ENCODE assay signal across 9 mouse cellular contexts in genomic region chr4:129136579-129137391, GRCm38 (mm10). TPM values are rescaled to one million over a fixed set of nuclear protein-coding genes. Genes with fewer than 3 reads are reported as not detected.
A peak's percentile ranks its signal among the peaks of the same experiment; 100 is the strongest.
DNase-seq lines count a peak whose midpoint lies in the region; ATAC-seq lines count a peak whose summit lies in the region.
"Had no signal": no experiment of that assay in that cellular context is flagged by ENCODE, and none has a peak within 500 bp of the region (broad histone marks: within the 10 kb centered on the region; RNA-seq: fewer than 3 reads in every experiment).

TSS of gene Fndc5 (plus strand) at chr4:129136999.

- DNase-seq in heart, adult 11 months: peak; percentile 92
- no peak for DNase-seq in heart, adult 9 months (ENCODE audit: low spot score in 2 of 2)
- DNase-seq in adrenal gland, postnatal 10 days: peak; percentile 51
- peak; percentile 62 for DNase-seq in testis, postnatal 10 days (ENCODE audit: low spot score)
- DNase-seq in urinary bladder, postnatal 4 days (ENCODE audit: low spot score in 2 of 2): no peak

- peak within 1 kb of the TSS; percentile 69 for H3K9ac ChIP-seq in forebrain, embryonic 16.5 days (replicated peaks; ENCODE audit: low read depth, low read length)
- peak within 1 kb of the TSS; percentile 82 for H3K9ac ChIP-seq in hindbrain, embryonic 13.5 days
- H3K9ac ChIP-seq in liver, embryonic 12.5 days: peak within 1 kb of the TSS; percentile 45; the same call in 1 of the 2 replicates

- H3K27me3 ChIP-seq in forebrain, embryonic 16.5 days (replicated peaks; ENCODE audit: control insufficient read depth, insufficient read depth, low read length): no peaks in the 10 kb centered on the region; the same call in 1 of the 2 replicates
- H3K27me3 ChIP-seq in hindbrain, embryonic 13.5 days: peaks cover 36% of the 10 kb centered on the region
- H3K27me3 ChIP-seq in liver, embryonic 12.5 days (replicated peaks): peaks cover 76% of the 10 kb centered on the region

- no peak; the same call in 1 of the 2 replicates for ATAC-seq in forebrain, embryonic 16.5 days
- ATAC-seq in hindbrain, embryonic 13.5 days (ENCODE audit: low FRiP score): 0 out of 2 replicates have a peak, but pooled peaks have one; percentile 28
- ATAC-seq in liver, embryonic 12.5 days: no peak

- H3K36me3 ChIP-seq in forebrain, embryonic 16.5 days (ENCODE audit: control insufficient read depth, insufficient read depth): no peaks in the 10 kb centered on the region
- H3K36me3 ChIP-seq in hindbrain, embryonic 13.5 days: no peaks in the 10 kb centered on the region
- H3K36me3 ChIP-seq in liver, embryonic 12.5 days: no peaks in the 10 kb centered on the region

- H3K27ac ChIP-seq in forebrain, embryonic 16.5 days (ENCODE audit: low read length): no peak within 1 kb of the TSS
- no peak within 1 kb of the TSS for H3K27ac ChIP-seq in hindbrain, embryonic 13.5 days
- no peak within 1 kb of the TSS for H3K27ac ChIP-seq in liver, embryonic 12.5 days
- H3K27ac ChIP-seq: macrophage had no signal

- peaks cover 12% of the 10 kb centered on the region for H3K4me1 ChIP-seq in forebrain, embryonic 16.5 days (replicated peaks; ENCODE audit: control insufficient read depth, insufficient read depth, low read length)
- peaks cover 30% of the 10 kb centered on the region for H3K4me1 ChIP-seq in hindbrain, embryonic 13.5 days (replicated peaks)
- peaks cover 57% of the 10 kb centered on the region for H3K4me1 ChIP-seq in liver, embryonic 12.5 days

- peak within 1 kb of the TSS; percentile 53 for H3K4me3 ChIP-seq in forebrain, embryonic 16.5 days (replicated peaks; ENCODE audit: low read length)
- H3K4me3 ChIP-seq in hindbrain, embryonic 13.5 days: peak within 1 kb of the TSS; percentile 61
- H3K4me3 ChIP-seq in liver, embryonic 12.5 days: peak within 1 kb of the TSS; percentile 59

- under 1% methylated on average over 36 of the region's 80 CpGs for WGBS in forebrain, embryonic 16.5 days
- 1% methylated on average over 38 of the region's 80 CpGs for WGBS in hindbrain, embryonic 13.5 days
- 5% methylated on average over 35 of the region's 80 CpGs for WGBS in liver, embryonic 12.5 days (ENCODE audit: insufficient replicate concordance)

- no peaks in the 10 kb centered on the region for H3K9me3 ChIP-seq in forebrain, embryonic 16.5 days (ENCODE audit: control insufficient read depth, low read length)
- no peaks in the 10 kb centered on the region for H3K9me3 ChIP-seq in hindbrain, embryonic 13.5 days
- H3K9me3 ChIP-seq in liver, embryonic 12.5 days (replicated peaks): no peaks in the 10 kb centered on the region

- H3K4me2 ChIP-seq in forebrain, embryonic 16.5 days (ENCODE audit: low read length): peak within 1 kb of the TSS; percentile 78
- peak within 1 kb of the TSS; percentile 90 for H3K4me2 ChIP-seq in hindbrain, embryonic 13.5 days
- H3K4me2 ChIP-seq in liver, embryonic 12.5 days: peak within 1 kb of the TSS; percentile 74

RNA-seq across cellular contexts. Expression of gene Fndc5, which starts in this region (rescaled TPM):
- total RNA-seq in adrenal gland, postnatal 10 days (2021): 10 to 100 TPM; 19.5 to 34.9 TPM
- polyA plus RNA-seq in forebrain, embryonic 16.5 days (2015; fragmentation: Nextera tagmentation; extraction: Ambion mirVana): 2.5 and 2.8 TPM in 2 replicates
- 5.4 and 6.5 TPM in 2 replicates for polyA plus RNA-seq in hindbrain, embryonic 13.5 days (2015; fragmentation: Nextera tagmentation; extraction: Ambion mirVana)
- polyA plus RNA-seq in liver, embryonic 12.5 days (2016; fragmentation: Nextera tagmentation; extraction: Ambion mirVana): 1.3 and 1.8 TPM in 2 replicates
- polyA plus RNA-seq: macrophage had no signal

Comparison
In these comparisons a context has a peak if more than half of its experiments do, and no peak if none do; other contexts are left out.
1. DNase-seq: peak in heart, adult 11 months (single experiment), adrenal gland, postnatal 10 days (single experiment) and testis, postnatal 10 days (single experiment); none in heart, adult 9 months (0 of 2) and urinary bladder, postnatal 4 days (0 of 2).
2. Peak in every context shown above with its lines, with median percentiles within 50 percentile points of each other: H3K4me2 ChIP-seq, H3K4me3 ChIP-seq and H3K9ac ChIP-seq.